Mouse (Mus musculus) lung, embryonic 15.5 days (tissue): ENCODE measurements around the gene Rhou. TPM values are rescaled to one million over a fixed set of nuclear protein-coding genes. Genes with fewer than 3 reads are reported as not detected.

Experiments used
- ATAC-seq: fragments of 200-750 bp; cut with Nextera tagmentation; 2 replicates; pipeline ENCODE4 v1.8.0; 2017; ENCODE audit warnings: moderate number of reproducible peaks, borderline replicate concordance; ENCODE audit not compliant: low FRiP score, low TSS enrichment; ENCODE audit errors: extremely low read depth
- H3K27ac ChIP-seq: fragments of 300-500 bp; sonication (generic); 2 replicates; pipeline ENCODE4 v1.5.1; 2015; ENCODE audit warnings: moderate library complexity, mild to moderate bottlenecking, inconsistent platforms
- H3K27me3 ChIP-seq: fragments of 300-500 bp; sonication (generic); 2 replicates; pipeline ENCODE4 v1.6.1; 2015; ENCODE audit warnings: inconsistent platforms
- H3K36me3 ChIP-seq: fragments of 300-500 bp; sonication (generic); 2 replicates; pipeline ENCODE4 v1.6.1; 2015; ENCODE audit warnings: inconsistent platforms
- H3K4me1 ChIP-seq: fragments of 300-500 bp; sonication (generic); 2 replicates; pipeline ENCODE4 v1.6.1; 2015; ENCODE audit warnings: inconsistent platforms
- H3K4me2 ChIP-seq: fragments of 300-500 bp; sonication (generic); 2 replicates; pipeline ENCODE4 v1.6.1; 2015; ENCODE audit warnings: inconsistent platforms, mild to moderate bottlenecking, moderate library complexity
- H3K4me3 ChIP-seq: fragments of 300-500 bp; sonication (generic); 2 replicates; pipeline ENCODE4 v1.5.1; 2015; ENCODE audit warnings: mild to moderate bottlenecking, inconsistent platforms
- H3K9ac ChIP-seq: fragments of 300-500 bp; sonication (generic); 2 replicates; pipeline ENCODE4 v1.6.1; 2015; ENCODE audit warnings: inconsistent platforms
- H3K9me3 ChIP-seq: fragments of 300-500 bp; sonication (generic); 2 replicates; pipeline ENCODE4 v1.6.1; 2016; ENCODE audit warnings: inconsistent platforms
- WGBS: fragments of 180-500 bp; shearing (Covaris S2); methylation state at CpG from one replicate; pipeline ENCODE4 v1.1.7; 2015; 5-methylcytosine and 5-hydroxymethylcytosine counted together
- polyA plus RNA-seq: library from polyadenylated mRNA; unstranded; fragments of >200 nt; fragmentation: Nextera tagmentation; extraction: Ambion mirVana; gene quantifications from 2 replicates; pipeline ENCODE4 v1.2.1, GENCODE M21; 2015

The Rhou gene
- polyA plus RNA-seq, 1 experiment from 2014 or later: 7.9 TPM

DNA sequence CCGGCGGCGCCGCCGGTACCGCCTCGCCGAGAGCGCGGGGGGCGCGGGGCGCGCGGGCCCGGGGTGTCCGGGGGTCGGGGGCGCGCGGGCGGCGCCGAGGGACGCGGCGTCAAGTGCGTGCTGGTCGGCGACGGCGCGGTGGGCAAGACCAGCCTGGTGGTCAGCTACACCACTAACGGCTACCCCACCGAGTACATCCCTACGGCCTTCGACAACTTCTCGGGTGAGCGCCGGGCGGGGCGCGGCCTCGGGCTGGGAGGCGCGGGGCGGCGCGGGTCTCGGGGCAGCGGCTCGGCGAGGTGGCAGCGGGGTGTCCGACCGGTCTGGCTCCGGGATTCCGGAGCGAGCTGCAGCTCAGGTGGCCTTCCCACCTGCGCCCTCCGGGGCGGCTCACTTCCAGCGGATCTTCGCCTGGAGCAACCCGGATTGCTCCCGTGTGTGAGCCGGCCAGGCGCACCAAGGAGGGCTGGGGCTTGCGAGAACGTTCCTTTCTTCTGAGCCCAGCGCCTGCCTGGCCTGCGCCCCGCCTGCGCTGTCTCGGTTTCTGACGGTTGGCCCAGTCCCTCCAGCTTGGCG lies 353 bp downstream of the Rhou start:
- no peaks in the 10 kb centered on the region for H3K9me3 ChIP-seq
- peak overlapping the region; percentile 68 for H3K4me2 ChIP-seq
- peak overlapping the region; percentile 70 for H3K4me3 ChIP-seq
- H3K9ac ChIP-seq: peak overlapping the region; percentile 74
- H3K4me1 ChIP-seq: peaks cover 56% of the 10 kb centered on the region
- peaks cover 21% of the 10 kb centered on the region for H3K36me3 ChIP-seq
- H3K27me3 ChIP-seq: no peaks in the 10 kb centered on the region
- ATAC-seq: peak; percentile 29; the same call in 1 of the 2 replicates
- H3K27ac ChIP-seq: peak overlapping the region; percentile 85
- WGBS: 1% methylated on average over 71 of the region's 77 CpGs

GRCm38 (mm10) chr8:123654763-123655162 lies 1.0 kb downstream of the Rhou start:
- peaks cover 21% of the 10 kb centered on the region for H3K36me3 ChIP-seq
- no peak for ATAC-seq
- peak overlapping the region; percentile 68 for H3K4me2 ChIP-seq
- WGBS: 4% methylated on average over 5 of the region's 5 CpGs
- H3K9me3 ChIP-seq: no peaks in the 10 kb centered on the region
- peak overlapping the region; percentile 74 for H3K9ac ChIP-seq
- H3K27ac ChIP-seq: peak overlapping the region; percentile 58; the same call in 1 of the 2 replicates
- H3K27me3 ChIP-seq: no peaks in the 10 kb centered on the region
- H3K4me3 ChIP-seq: peak overlapping the region; percentile 70
- peaks cover 49% of the 10 kb centered on the region for H3K4me1 ChIP-seq

GRCm38 (mm10) chr8:123655351-123655779 lies 1.6 kb downstream of the Rhou start:
- ATAC-seq: no peak
- Histone ChIP-seq H3K27ac (peak overlapping the region; percentile 58; the same call in 1 of the 2 replicates), H3K4me2 (peak overlapping the region; percentile 68), H3K9me3 (no peaks in the 10 kb centered on the region), H3K36me3 (peaks cover 24% of the 10 kb centered on the region), H3K27me3 (no peaks in the 10 kb centered on the region), H3K4me1 (peaks cover 46% of the 10 kb centered on the region), H3K4me3 (peak overlapping the region; percentile 70), H3K9ac (peak overlapping the region; percentile 74; the same call in 1 of the 2 replicates)
- WGBS: 8% methylated on average over 8 of the region's 8 CpGs

GRCm38 (mm10) chr8:123657826-123658225 lies 4.1 kb downstream of the Rhou start:
- Histone ChIP-seq H3K9me3 (no peaks in the 10 kb centered on the region), H3K9ac (no peak overlapping the region), H3K4me3 (no peak overlapping the region), H3K27ac (no peak overlapping the region), H3K4me2 (no peak overlapping the region), H3K36me3 (peaks cover 39% of the 10 kb centered on the region), H3K27me3 (no peaks in the 10 kb centered on the region), H3K4me1 (peaks cover 26% of the 10 kb centered on the region)
- WGBS: 79% methylated on average over 8 of the region's 8 CpGs
- ATAC-seq: no peak

GRCm38 (mm10) chr8:123659469-123660057 lies 5.8 kb downstream of the Rhou start:
- H3K36me3 ChIP-seq: peaks cover 53% of the 10 kb centered on the region
- H3K27ac ChIP-seq: no peak overlapping the region

GRCm38 (mm10) chr8:123661515-123661914 lies 7.8 kb downstream of the Rhou start:
- H3K27me3 ChIP-seq: no peaks in the 10 kb centered on the region
- no peaks in the 10 kb centered on the region for H3K9me3 ChIP-seq
- H3K4me1 ChIP-seq: no peaks in the 10 kb centered on the region
- 84% methylated on average over 11 of the region's 11 CpGs for WGBS
- no peak overlapping the region for H3K9ac ChIP-seq
- no peak overlapping the region for H3K4me2 ChIP-seq
- H3K36me3 ChIP-seq: peaks cover 46% of the 10 kb centered on the region
- no peak for ATAC-seq
- no peak overlapping the region for H3K4me3 ChIP-seq
- no peak overlapping the region for H3K27ac ChIP-seq

More at GRCm38 (mm10) chr8:123659469-123660057, 5.8 kb downstream of the Rhou start:
- 78% methylated on average over 10 of the region's 10 CpGs for WGBS
- Histone ChIP-seq H3K4me1 (peaks cover 19% of the 10 kb centered on the region), H3K4me2 (no peak overlapping the region), H3K9me3 (no peaks in the 10 kb centered on the region), H3K27me3 (no peaks in the 10 kb centered on the region), H3K9ac (no peak overlapping the region), H3K4me3 (no peak overlapping the region)
- ATAC-seq: no peak

- Histone ChIP-seq H3K4me1 (peaks cover 7% of the 10 kb centered on the region), H3K9ac (no peak overlapping the region), H3K4me3 (no peak overlapping the region), H3K27ac (no peak overlapping the region), H3K36me3 (peaks cover 27% of the 10 kb centered on the region), H3K27me3 (no peaks in the 10 kb centered on the region), H3K9me3 (no peaks in the 10 kb centered on the region), H3K4me2 (no peak overlapping the region)
- WGBS: 62% methylated on average over 6 of the region's 6 CpGs
- ATAC-seq: no peak
These were observed 11.9 kb downstream of the Rhou start for GRCm38 (mm10) chr8:123665580-123665979.

GRCm38 (mm10) chr8:123666832-123667231 lies 13.1 kb downstream of the Rhou start:
- peaks cover 7% of the 10 kb centered on the region for H3K4me1 ChIP-seq
- ATAC-seq: no peak
- WGBS: 85% methylated on average over 1 of the region's 1 CpGs

DNA sequence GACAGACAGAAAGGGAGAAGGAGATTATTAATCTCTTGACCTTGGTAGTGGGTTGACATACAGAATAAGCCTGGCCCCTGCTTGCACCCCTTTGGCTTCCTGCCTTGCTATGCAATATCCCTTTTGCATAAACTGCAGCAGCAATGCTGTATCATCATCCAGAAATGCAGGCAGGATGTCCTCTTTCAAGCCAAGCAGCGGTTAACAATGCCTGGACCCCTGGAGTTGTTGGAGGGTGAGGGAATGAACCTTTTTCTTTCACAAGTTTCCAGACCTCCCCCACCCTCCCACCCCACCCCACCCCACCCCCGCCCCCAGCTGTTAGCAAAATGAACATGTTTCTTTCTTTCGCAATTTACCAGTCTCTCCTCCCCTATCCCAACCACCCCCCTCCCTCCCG lies 15.0 kb downstream of the Rhou start:
- 28% methylated on average over 4 of the region's 4 CpGs for WGBS
- no peak for ATAC-seq
- no peaks in the 10 kb centered on the region for H3K27me3 ChIP-seq
- no peak overlapping the region for H3K9ac ChIP-seq
- no peaks in the 10 kb centered on the region for H3K9me3 ChIP-seq
- H3K4me3 ChIP-seq: no peak overlapping the region
- no peak overlapping the region for H3K4me2 ChIP-seq
- H3K4me1 ChIP-seq: peaks cover 7% of the 10 kb centered on the region
- peaks cover 7% of the 10 kb centered on the region; the same call in 1 of the 2 replicates for H3K36me3 ChIP-seq
- no peak overlapping the region for H3K27ac ChIP-seq

More at GRCm38 (mm10) chr8:123666832-123667231, 13.1 kb downstream of the Rhou start:
- no peaks in the 10 kb centered on the region for H3K9me3 ChIP-seq
- H3K9ac ChIP-seq: no peak overlapping the region
- H3K27ac ChIP-seq: no peak overlapping the region
- H3K4me2 ChIP-seq: no peak overlapping the region
- no peak overlapping the region for H3K4me3 ChIP-seq
- peaks cover 19% of the 10 kb centered on the region for H3K36me3 ChIP-seq
- no peaks in the 10 kb centered on the region for H3K27me3 ChIP-seq

DNA sequence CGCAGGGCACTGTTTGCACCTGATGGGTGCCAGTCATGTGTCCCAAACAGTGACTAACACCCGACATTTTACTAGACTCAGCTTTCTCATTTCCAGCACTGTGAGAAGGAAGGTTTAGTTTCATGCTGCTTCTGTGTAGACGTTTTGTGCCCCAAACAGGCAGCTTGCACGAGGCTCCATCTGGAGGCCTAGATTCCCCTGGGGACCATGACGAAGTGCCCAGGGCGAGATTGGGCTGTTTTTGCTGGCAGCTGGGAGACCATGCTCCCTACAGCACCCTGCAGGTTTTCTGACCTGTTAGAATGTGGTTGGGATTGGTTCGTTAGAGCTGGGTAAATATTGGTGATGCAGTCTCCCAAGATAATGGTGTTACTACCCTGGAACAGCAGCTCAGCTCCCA lies 17.0 kb downstream of the Rhou start:
- no peak overlapping the region for H3K4me3 ChIP-seq
- H3K36me3 ChIP-seq: no peaks in the 10 kb centered on the region
- WGBS: 53% methylated on average over 7 of the region's 7 CpGs
- no peak overlapping the region for H3K27ac ChIP-seq
- H3K4me1 ChIP-seq: peaks cover 7% of the 10 kb centered on the region
- no peak overlapping the region for H3K9ac ChIP-seq
- no peaks in the 10 kb centered on the region for H3K27me3 ChIP-seq
- no peak for ATAC-seq
- H3K4me2 ChIP-seq: no peak overlapping the region
- H3K9me3 ChIP-seq: no peaks in the 10 kb centered on the region

DNA sequence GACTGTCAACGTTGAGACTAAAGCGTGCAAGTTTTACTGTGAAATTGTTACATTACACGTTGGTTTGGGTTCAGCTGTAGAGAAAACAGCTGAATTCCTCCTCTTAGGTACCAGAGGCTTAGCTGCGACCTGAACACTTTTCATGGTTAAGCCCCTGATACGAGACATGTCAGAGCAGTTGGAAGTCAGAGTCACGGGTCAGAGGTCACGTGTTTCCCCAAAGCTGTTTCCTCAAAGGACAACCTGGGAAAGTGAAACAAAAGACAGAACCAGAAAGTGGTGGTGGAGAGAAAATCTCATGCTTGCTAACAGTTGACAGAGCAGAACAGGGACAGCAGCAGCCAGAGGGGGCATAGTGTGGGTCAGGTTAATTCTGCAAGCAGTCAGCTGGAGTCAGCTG lies 17.7 kb downstream of the Rhou start:
- Histone ChIP-seq H3K36me3 (no peaks in the 10 kb centered on the region), H3K4me2 (no peak overlapping the region), H3K9me3 (no peaks in the 10 kb centered on the region), H3K9ac (no peak overlapping the region), H3K27ac (no peak overlapping the region), H3K27me3 (no peaks in the 10 kb centered on the region), H3K4me1 (peaks cover 7% of the 10 kb centered on the region), H3K4me3 (no peak overlapping the region)
- 65% methylated on average over 7 of the region's 7 CpGs for WGBS
- no peak for ATAC-seq

DNA sequence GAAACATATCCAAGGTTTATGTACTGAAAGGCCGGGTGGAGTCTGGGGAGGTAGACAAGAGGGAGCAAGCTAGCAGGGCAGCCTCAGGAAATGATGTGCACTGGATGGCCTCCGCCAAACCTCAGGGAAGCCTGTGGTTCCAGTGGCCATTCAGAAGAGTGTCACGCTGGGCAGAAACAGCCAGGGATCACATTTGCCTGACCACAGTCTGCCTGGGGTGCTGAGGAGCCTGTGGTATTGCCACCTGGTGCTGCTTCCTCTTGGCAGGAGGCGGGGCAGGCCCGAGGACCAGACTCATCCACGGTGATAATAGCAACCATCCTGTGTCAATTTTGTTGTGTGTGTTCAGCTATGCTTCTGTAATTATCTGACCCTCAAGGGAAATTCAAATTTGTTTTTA lies 18.9 kb downstream of the Rhou start:
- WGBS: 75% methylated on average over 6 of the region's 6 CpGs
- H3K4me3 ChIP-seq: no peak overlapping the region
- H3K9ac ChIP-seq: no peak overlapping the region
- no peak overlapping the region for H3K4me2 ChIP-seq
- no peaks in the 10 kb centered on the region for H3K9me3 ChIP-seq
- H3K4me1 ChIP-seq: peaks cover 7% of the 10 kb centered on the region
- no peaks in the 10 kb centered on the region for H3K36me3 ChIP-seq
- H3K27me3 ChIP-seq: no peaks in the 10 kb centered on the region
- no peak for ATAC-seq
- H3K27ac ChIP-seq: no peak overlapping the region
